ENCODE assay signal across 8 mouse cellular contexts in genomic region chr17:5402624-5403023, GRCm38 (mm10). TPM values are rescaled to one million over a fixed set of nuclear protein-coding genes. Genes with fewer than 3 reads are reported as not detected.
DNase-seq lines count a peak whose midpoint lies in the region; ATAC-seq and TF ChIP-seq lines count a peak whose summit lies in the region.

No protein-coding gene starts in this region.

- peak; percentile 84 for TF ChIP-seq CTCF in gastrocnemius, adult 2 months (IDR thresholded peaks at IDR 0.05)

- intact Hi-C loops in gastrocnemius, adult 2 months (cut with DNase I), result no loop called here
- intact Hi-C loops in left cerebral cortex, postnatal 14 days (cut with DNase I), result loop anchor here (2.0 to 10.0 kb wide), 2 partner anchors 150 to 408 kb away; partner anchors contain the start of gene Arid1b

- H3K4me1 ChIP-seq in hindbrain, embryonic 16.5 days (ENCODE audit: control insufficient read depth, insufficient read depth, low read depth, low read length), result peaks cover 6% of the 10 kb centered on the region
- H3K4me1 ChIP-seq in midbrain, embryonic 10.5 days, result peaks cover 31% of the 10 kb centered on the region

- 0 out of 2 replicates have a peak overlapping the region, but pooled peaks have one; percentile 14 for H3K4me2 ChIP-seq in hindbrain, embryonic 16.5 days (ENCODE audit: low read length)

- H3K27me3 ChIP-seq in hindbrain, embryonic 16.5 days (replicated peaks; ENCODE audit: control insufficient read depth, insufficient read depth, low read length), result no peaks in the 10 kb centered on the region; the same call in 1 of the 2 replicates
- H3K27me3 ChIP-seq in midbrain, embryonic 10.5 days (ENCODE audit: low read depth, poor library complexity, severe bottlenecking), result peaks cover 57% of the 10 kb centered on the region

- peak; percentile 62 for ATAC-seq in hindbrain, embryonic 16.5 days

- peak; percentile 91 for DNase-seq in ZHBTc4 (ENCODE audit: low read depth, low spot score)
- DNase-seq in cerebellum, postnatal 36 days, result peak; percentile 83 to 89
- DNase-seq in gastrocnemius, adult 2 months, result peak; percentile 87
- DNase-seq in left cerebral cortex, postnatal 14 days (ENCODE audit: low spot score in 2 of 2), result peak; percentile 61 to 67
- peak; percentile 82 for DNase-seq in midbrain, embryonic 10.5 days (ENCODE audit: low spot score)
- DNase-seq in right cerebral cortex, postnatal 25 days, result peak; percentile 54
- peak; percentile 68 to 83 for DNase-seq in urinary bladder, postnatal 4 days (ENCODE audit: low spot score in 2 of 2)

- WGBS in hindbrain, embryonic 16.5 days, result 27% methylated on average over 8 of the region's 8 CpGs
- 29% methylated on average over 8 of the region's 8 CpGs for WGBS in midbrain, embryonic 10.5 days

- no peak overlapping the region for H3K9ac ChIP-seq in hindbrain, embryonic 16.5 days (ENCODE audit: low read depth, low read length)

- H3K4me3 ChIP-seq in gastrocnemius, adult 2 months, result peak overlapping the region; percentile 33; the same call in 1 of the 2 replicates
- H3K4me3 ChIP-seq in hindbrain, embryonic 16.5 days (ENCODE audit: low read length), result no peak overlapping the region
- H3K4me3 ChIP-seq in midbrain, embryonic 10.5 days, result no peak overlapping the region

- peak overlapping the region; percentile 13; the same call in 1 of the 2 replicates for H3K27ac ChIP-seq in gastrocnemius, adult 2 months
- no peak overlapping the region for H3K27ac ChIP-seq in hindbrain, embryonic 16.5 days (ENCODE audit: low read depth, low read length)
- no peak overlapping the region for H3K27ac ChIP-seq in midbrain, embryonic 10.5 days (replicated peaks)

- H3K36me3 ChIP-seq in hindbrain, embryonic 16.5 days (ENCODE audit: control insufficient read depth, insufficient read depth, low read length), result no peaks in the 10 kb centered on the region
- no peaks in the 10 kb centered on the region for H3K36me3 ChIP-seq in midbrain, embryonic 10.5 days

- no peaks in the 10 kb centered on the region for H3K9me3 ChIP-seq in hindbrain, embryonic 16.5 days (ENCODE audit: control insufficient read depth, low read length)
- no peaks in the 10 kb centered on the region for H3K9me3 ChIP-seq in midbrain, embryonic 10.5 days (replicated peaks)

RNA-seq across cellular contexts. Expression of gene Ldhal6b, which starts 15.9 kb away (rescaled TPM):
- total RNA-seq in gastrocnemius, adult 2 months (2021), result under 1 TPM; 0.56 to 0.99 TPM
- not detected in 2 replicates for polyA plus RNA-seq in hindbrain, embryonic 16.5 days (2015; fragmentation: Nextera tagmentation; extraction: Ambion mirVana)
- total RNA-seq in left cerebral cortex, postnatal 14 days (2021), result 1 to 10 TPM; 1.1 TPM
- polyA plus RNA-seq in midbrain, embryonic 10.5 days (2016; fragmentation: Nextera tagmentation; extraction: Ambion mirVana), result not detected in 2 replicates

RNA-seq across cellular contexts. Expression of gene Tmem242, which starts 37.4 kb away (rescaled TPM):
- total RNA-seq in gastrocnemius, adult 2 months (2021), result 100 to 1,000 TPM; 134 to 164 TPM
- polyA plus RNA-seq in hindbrain, embryonic 16.5 days (2015; fragmentation: Nextera tagmentation; extraction: Ambion mirVana), result 112 and 118 TPM in 2 replicates
- 10 to 100 TPM; 89.9 to 94.8 TPM for total RNA-seq in left cerebral cortex, postnatal 14 days (2021)
- 133 and 136 TPM in 2 replicates for polyA plus RNA-seq in midbrain, embryonic 10.5 days (2016; fragmentation: Nextera tagmentation; extraction: Ambion mirVana)
